Mouse (Mus musculus) embryonic facial prominence, embryonic 15.5 days (tissue): ENCODE data around the gene Efl1. TPM values are rescaled to one million over a fixed set of nuclear protein-coding genes. Genes with fewer than 3 reads are reported as not detected.

Experiments used
- ATAC-seq: fragments of 200-750 bp; cut with Nextera tagmentation; 2 replicates; pipeline ENCODE4 v1.8.0; 2017; ENCODE audit warnings: low read depth, moderate TSS enrichment; ENCODE audit not compliant: insufficient number of reproducible peaks, low FRiP score, low TSS enrichment
- H3K27ac ChIP-seq: fragments of 300-500 bp; sonication (generic); replicated peaks from 2 replicates; pipeline ENCODE4 v1.5.1; 2015; ENCODE audit warnings: mild to moderate bottlenecking, inconsistent platforms
- H3K27me3 ChIP-seq: fragments of 300-500 bp; sonication (generic); 2 replicates; pipeline ENCODE4 v1.6.1; 2015; ENCODE audit warnings: inconsistent platforms
- H3K36me3 ChIP-seq: fragments of 300-500 bp; sonication (generic); 2 replicates; pipeline ENCODE4 v1.6.1; 2015; ENCODE audit warnings: mild to moderate bottlenecking, inconsistent platforms
- H3K4me1 ChIP-seq: fragments of 300-500 bp; sonication (generic); 2 replicates; pipeline ENCODE4 v1.6.1; 2015; ENCODE audit warnings: inconsistent platforms
- H3K4me2 ChIP-seq: fragments of 300-500 bp; sonication (generic); replicated peaks from 2 replicates; pipeline ENCODE4 v1.6.1; 2015; ENCODE audit warnings: mild to moderate bottlenecking, inconsistent platforms
- H3K4me3 ChIP-seq: fragments of 300-500 bp; sonication (generic); replicated peaks from 2 replicates; pipeline ENCODE4 v1.5.1; 2015; ENCODE audit warnings: mild to moderate bottlenecking, inconsistent platforms
- H3K9ac ChIP-seq: fragments of 300-500 bp; sonication (generic); 2 replicates; pipeline ENCODE4 v1.6.1; 2015; ENCODE audit warnings: inconsistent platforms
- H3K9me3 ChIP-seq: fragments of 300-500 bp; sonication (generic); replicated peaks from 2 replicates; pipeline ENCODE4 v1.6.1; 2016; ENCODE audit warnings: inconsistent platforms
- WGBS: fragments of 180-500 bp; shearing (Covaris S2); methylation state at CpG from one replicate; pipeline ENCODE4 v1.1.7; 2015; 5-methylcytosine and 5-hydroxymethylcytosine counted together
- polyA plus RNA-seq: library from polyadenylated mRNA; unstranded; fragments of >200 nt; fragmentation: Nextera tagmentation; extraction: Ambion mirVana; gene quantifications from 2 replicates; pipeline ENCODE4 v1.2.1, GENCODE M21; 2015

Gene Efl1
- polyA plus RNA-seq, 1 experiment from 2014 or later: 22.5 TPM

- Histone ChIP-seq H3K36me3 (no peaks in the 10 kb centered on the region), H3K9me3 (0 out of 2 replicates have a peak, but pooled peaks cover 2% of the 10 kb centered on the region), H3K27me3 (no peaks in the 10 kb centered on the region), H3K4me1 (peaks cover 13% of the 10 kb centered on the region), H3K27ac (no peak overlapping the region), H3K9ac (no peak overlapping the region), H3K4me3 (no peak overlapping the region), H3K4me2 (no peak overlapping the region)
- no peak for ATAC-seq
- WGBS: 78% methylated on average over 19 of the region's 19 CpGs
Measured at GRCm38 (mm10) chr7:82812186-82813155, 164.1 kb downstream of the Efl1 start.

- WGBS: 93% methylated on average over 7 of the region's 7 CpGs
- Histone ChIP-seq H3K27me3 (no peaks in the 10 kb centered on the region), H3K27ac (no peak overlapping the region), H3K4me2 (no peak overlapping the region), H3K9me3 (0 out of 2 replicates have a peak, but pooled peaks cover 2% of the 10 kb centered on the region), H3K9ac (no peak overlapping the region), H3K4me1 (no peaks in the 10 kb centered on the region), H3K36me3 (no peaks in the 10 kb centered on the region), H3K4me3 (no peak overlapping the region)
- ATAC-seq: no peak
Measured at GRCm38 (mm10) chr7:82819541-82819940, 171.1 kb downstream of the Efl1 start.

GRCm38 (mm10) chr7:82820661-82821060 lies 172.2 kb downstream of the Efl1 start:
- Histone ChIP-seq H3K27me3 (no peaks in the 10 kb centered on the region), H3K9me3 (0 out of 2 replicates have a peak, but pooled peaks cover 2% of the 10 kb centered on the region), H3K4me2 (no peak overlapping the region), H3K9ac (no peak overlapping the region), H3K4me3 (no peak overlapping the region), H3K36me3 (no peaks in the 10 kb centered on the region), H3K4me1 (no peaks in the 10 kb centered on the region), H3K27ac (no peak overlapping the region)
- WGBS: 71% methylated on average over 4 of the region's 4 CpGs
- ATAC-seq: no peak

- no peak overlapping the region for H3K27ac ChIP-seq
- no peaks in the 10 kb centered on the region for H3K36me3 ChIP-seq
- ATAC-seq: no peak
- H3K9me3 ChIP-seq: 0 out of 2 replicates have a peak, but pooled peaks cover 2% of the 10 kb centered on the region
- H3K4me3 ChIP-seq: no peak overlapping the region
- no peak overlapping the region for H3K4me2 ChIP-seq
- no peak overlapping the region for H3K9ac ChIP-seq
- WGBS: 69% methylated on average over 3 of the region's 3 CpGs
- no peaks in the 10 kb centered on the region for H3K4me1 ChIP-seq
- H3K27me3 ChIP-seq: no peaks in the 10 kb centered on the region
Measured at GRCm38 (mm10) chr7:82821501-82821900, 173.1 kb downstream of the Efl1 start.

GRCm38 (mm10) chr7:82822528-82822927 lies 174.1 kb downstream of the Efl1 start:
- Histone ChIP-seq H3K4me1 (no peaks in the 10 kb centered on the region), H3K36me3 (no peaks in the 10 kb centered on the region), H3K27ac (no peak overlapping the region), H3K27me3 (no peaks in the 10 kb centered on the region), H3K4me2 (no peak overlapping the region), H3K9ac (no peak overlapping the region), H3K4me3 (no peak overlapping the region), H3K9me3 (no peaks in the 10 kb centered on the region)
- ATAC-seq: no peak
- 25% methylated on average over 1 of the region's 1 CpGs for WGBS

Other genes starting within 250 kb of the Efl1 start
- gene Saxo2, start 86 bp upstream of the Efl1 start, polyA plus RNA-seq: 14.5 and 25.6 TPM in 2 replicates
- 16.9 and 17.2 TPM in 2 replicates for gene Mex3b, start 218.7 kb downstream of the Efl1 start, polyA plus RNA-seq